In the genomic region with DNA sequence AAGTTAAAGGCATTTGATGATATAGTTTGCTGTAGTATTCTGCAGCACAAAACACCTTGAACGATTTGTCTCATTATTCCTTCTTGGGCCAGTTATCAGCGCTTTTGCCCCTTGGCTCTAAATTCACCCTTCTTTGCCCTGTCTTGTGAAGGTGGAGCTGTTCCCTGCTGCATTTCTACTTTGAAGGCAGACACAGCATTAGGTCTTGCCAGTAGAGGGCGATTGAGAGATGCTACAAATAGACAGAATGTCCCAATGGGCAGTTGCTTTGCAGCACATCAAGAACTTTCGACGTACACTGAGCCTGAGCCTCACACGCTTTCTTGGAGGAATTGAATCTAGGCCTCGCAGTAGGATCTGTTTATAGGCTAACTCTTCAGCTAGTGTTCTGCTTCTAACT, we compare ENCODE assay signal across 8 mouse cellular contexts.
A peak's percentile ranks its signal among the peaks of the same experiment; 100 is the strongest.
DNase-seq lines count a peak whose midpoint lies in the region; ATAC-seq lines count a peak whose summit lies in the region.

No protein-coding gene starts in this region.

- no peak overlapping the region for H3K27ac ChIP-seq in forebrain, embryonic 14.5 days (ENCODE audit: low read depth, low read length)
- H3K27ac ChIP-seq in forebrain, embryonic 15.5 days (replicated peaks), result no peak overlapping the region

- H3K4me2 ChIP-seq in forebrain, embryonic 14.5 days (ENCODE audit: low read length), result no peak overlapping the region
- no peak overlapping the region for H3K4me2 ChIP-seq in forebrain, embryonic 15.5 days (replicated peaks)

- no peaks in the 10 kb centered on the region for H3K36me3 ChIP-seq in forebrain, embryonic 14.5 days (ENCODE audit: control insufficient read depth, insufficient read depth, low read length)
- no peaks in the 10 kb centered on the region for H3K36me3 ChIP-seq in forebrain, embryonic 15.5 days

- DNase-seq in forebrain, embryonic 14.5 days (ENCODE audit: low spot score), result peak; percentile 83
- DNase-seq in right cerebral cortex, adult 18-20 months, result peak; percentile 80
- DNase-seq in right cerebral cortex, postnatal 25 days, result no peak
- peak; percentile 70 for DNase-seq in cerebellum, adult 8-10 months
- DNase-seq in lung, postnatal 10 days, result peak; percentile 69
- no peak for DNase-seq in gastrocnemius, postnatal 36 days

- peaks cover 10% of the 10 kb centered on the region for H3K4me1 ChIP-seq in forebrain, embryonic 14.5 days (ENCODE audit: control insufficient read depth, insufficient read depth, low read length)
- peaks cover 14% of the 10 kb centered on the region for H3K4me1 ChIP-seq in forebrain, embryonic 15.5 days

- no peak overlapping the region for H3K9ac ChIP-seq in forebrain, embryonic 14.5 days (ENCODE audit: low read length)
- no peak overlapping the region for H3K9ac ChIP-seq in forebrain, embryonic 15.5 days (replicated peaks)

- no peak overlapping the region for H3K4me3 ChIP-seq in forebrain, embryonic 14.5 days (ENCODE audit: low read depth, low read length)
- no peak overlapping the region for H3K4me3 ChIP-seq in forebrain, embryonic 15.5 days

- no peak for ATAC-seq in forebrain, embryonic 14.5 days
- no peak for ATAC-seq in forebrain, embryonic 15.5 days (replicated peaks)
- peak; percentile 63 for ATAC-seq in inflammation-experienced regulatory T-cells, adult 6 months

- intact Hi-C loops in gastrocnemius, postnatal 36 days (cut with DNase I), result no loop called here

- 18% methylated on average over 7 of the region's 7 CpGs for WGBS in forebrain, embryonic 14.5 days
- WGBS in forebrain, embryonic 15.5 days, result 22% methylated on average over 7 of the region's 7 CpGs

- no peaks in the 10 kb centered on the region for H3K27me3 ChIP-seq in forebrain, embryonic 14.5 days (replicated peaks; ENCODE audit: control insufficient read depth, insufficient read depth, low read length)
- H3K27me3 ChIP-seq in forebrain, embryonic 15.5 days, result no peaks in the 10 kb centered on the region

- H3K9me3 ChIP-seq in forebrain, embryonic 14.5 days (replicated peaks; ENCODE audit: control insufficient read depth, low read length), result no peaks in the 10 kb centered on the region
- H3K9me3 ChIP-seq in forebrain, embryonic 15.5 days, result no peaks in the 10 kb centered on the region

Comparison
In these comparisons a context has a peak if more than half of its experiments do, and no peak if none do; other contexts are left out.
1. DNase-seq: peak in forebrain, embryonic 14.5 days (single experiment), right cerebral cortex, adult 18-20 months (single experiment), cerebellum, adult 8-10 months (single experiment) and lung, postnatal 10 days (single experiment); none in right cerebral cortex, postnatal 25 days (single experiment) and gastrocnemius, postnatal 36 days (0 of 2).